In genomic region chr17:83135441-83136120, GRCm38 (mm10) we compare ENCODE assay signal across 17 mouse cellular contexts.
DNase-seq lines count a peak whose midpoint lies in the region; ATAC-seq lines count a peak whose summit lies in the region.
"Had no signal": no experiment of that assay in that cellular context is flagged by ENCODE, and none has a peak within 500 bp of the region (broad histone marks: within the 10 kb centered on the region; RNA-seq: fewer than 3 reads in every experiment).

No protein-coding gene starts in this region.

- H3K9ac ChIP-seq in forebrain, embryonic 13.5 days: no peak overlapping the region
- no peak overlapping the region for H3K9ac ChIP-seq in kidney, embryonic 15.5 days
- H3K9ac ChIP-seq in midbrain, embryonic 15.5 days: no peak overlapping the region
- H3K9ac ChIP-seq in midbrain, embryonic 11.5 days (ENCODE audit: low read length): no peak overlapping the region
- H3K9ac ChIP-seq: embryonic facial prominence, embryonic 15.5 days; liver, embryonic 12.5 days had no signal

- no peak for DNase-seq in forebrain, embryonic 10.5 days (ENCODE audit: extremely low spot score, low spot score)
- DNase-seq in kidney, adult 8-10 months: no peak
- no peak for DNase-seq in midbrain, embryonic 11.5 days (ENCODE audit: low spot score, missing footprints)
- peak; percentile 42 for DNase-seq in yolk sac, embryonic 10.5 days (ENCODE audit: low spot score)
- DNase-seq in left cerebral cortex, adult 11 months (ENCODE audit: low spot score): no peak
- DNase-seq: adrenal gland, postnatal 14 days; cerebellum, adult 8-10 months; heart, postnatal 10 days; retina, postnatal 1 day had no signal

- 0 out of 2 replicates have a peak overlapping the region, but pooled peaks have one; percentile 40 for H3K27ac ChIP-seq in forebrain, embryonic 10.5 days
- H3K27ac ChIP-seq in forebrain, embryonic 13.5 days: no peak overlapping the region
- peak overlapping the region; percentile 68 for H3K27ac ChIP-seq in kidney, embryonic 15.5 days
- H3K27ac ChIP-seq in midbrain, embryonic 15.5 days: peak overlapping the region; percentile 22; the same call in 1 of the 2 replicates
- no peak overlapping the region for H3K27ac ChIP-seq in midbrain, embryonic 11.5 days (ENCODE audit: low read depth, low read length)
- H3K27ac ChIP-seq: embryonic facial prominence, embryonic 15.5 days; liver, embryonic 12.5 days had no signal

- H3K9me3 ChIP-seq in forebrain, embryonic 10.5 days: 0 out of 2 replicates have a peak, but pooled peaks cover 2% of the 10 kb centered on the region
- H3K9me3 ChIP-seq in forebrain, embryonic 13.5 days (replicated peaks): no peaks in the 10 kb centered on the region
- no peaks in the 10 kb centered on the region for H3K9me3 ChIP-seq in kidney, embryonic 15.5 days (replicated peaks)
- no peaks in the 10 kb centered on the region for H3K9me3 ChIP-seq in midbrain, embryonic 15.5 days
- H3K9me3 ChIP-seq in midbrain, embryonic 11.5 days (ENCODE audit: control insufficient read depth, low read length): no peaks in the 10 kb centered on the region
- H3K9me3 ChIP-seq: embryonic facial prominence, embryonic 15.5 days; liver, embryonic 12.5 days had no signal

- no peak overlapping the region for H3K4me3 ChIP-seq in forebrain, embryonic 10.5 days
- H3K4me3 ChIP-seq in forebrain, embryonic 13.5 days: no peak overlapping the region
- no peak overlapping the region for H3K4me3 ChIP-seq in kidney, embryonic 15.5 days (replicated peaks)
- no peak overlapping the region for H3K4me3 ChIP-seq in midbrain, embryonic 15.5 days
- no peak overlapping the region for H3K4me3 ChIP-seq in midbrain, embryonic 11.5 days (ENCODE audit: low read depth, low read length)
- H3K4me3 ChIP-seq: embryonic facial prominence, embryonic 15.5 days; liver, embryonic 12.5 days had no signal

- H3K4me1 ChIP-seq in forebrain, embryonic 10.5 days: peaks cover 49% of the 10 kb centered on the region
- H3K4me1 ChIP-seq in forebrain, embryonic 13.5 days: peaks cover 16% of the 10 kb centered on the region
- peaks cover 58% of the 10 kb centered on the region for H3K4me1 ChIP-seq in kidney, embryonic 15.5 days
- peaks cover 31% of the 10 kb centered on the region for H3K4me1 ChIP-seq in midbrain, embryonic 15.5 days
- no peaks in the 10 kb centered on the region for H3K4me1 ChIP-seq in midbrain, embryonic 11.5 days (ENCODE audit: control insufficient read depth, insufficient read depth, low read length)
- H3K4me1 ChIP-seq: liver, embryonic 12.5 days had no signal

- 72% methylated on average over 6 of the region's 6 CpGs for WGBS in forebrain, embryonic 10.5 days
- 74% methylated on average over 6 of the region's 6 CpGs for WGBS in forebrain, embryonic 13.5 days
- WGBS in kidney, embryonic 15.5 days: 31% methylated on average over 6 of the region's 6 CpGs
- WGBS in midbrain, embryonic 15.5 days: 63% methylated on average over 6 of the region's 6 CpGs
- 68% methylated on average over 6 of the region's 6 CpGs for WGBS in midbrain, embryonic 11.5 days

- ATAC-seq in forebrain, embryonic 13.5 days: no peak
- ATAC-seq in kidney, embryonic 15.5 days (replicated peaks; ENCODE audit: low FRiP score): peak; percentile 60; the same call in 1 of the 2 replicates
- ATAC-seq in midbrain, embryonic 15.5 days (replicated peaks): peak; percentile 18; the same call in 1 of the 2 replicates
- no peak for ATAC-seq in midbrain, embryonic 11.5 days (ENCODE audit: low FRiP score)
- ATAC-seq: forebrain, embryonic 14.5 days; liver, embryonic 12.5 days; lung, postnatal 0 days had no signal

- no peak overlapping the region for H3K4me2 ChIP-seq in forebrain, embryonic 13.5 days
- no peak overlapping the region for H3K4me2 ChIP-seq in kidney, embryonic 15.5 days
- no peak overlapping the region for H3K4me2 ChIP-seq in midbrain, embryonic 15.5 days
- H3K4me2 ChIP-seq in midbrain, embryonic 11.5 days: no peak overlapping the region
- H3K4me2 ChIP-seq: embryonic facial prominence, embryonic 15.5 days; liver, embryonic 12.5 days had no signal

- no peaks in the 10 kb centered on the region for H3K36me3 ChIP-seq in forebrain, embryonic 10.5 days (replicated peaks)
- no peaks in the 10 kb centered on the region for H3K36me3 ChIP-seq in forebrain, embryonic 13.5 days (ENCODE audit: poor library complexity, severe bottlenecking)
- H3K36me3 ChIP-seq in kidney, embryonic 15.5 days: no peaks in the 10 kb centered on the region
- H3K36me3 ChIP-seq in midbrain, embryonic 15.5 days (replicated peaks): no peaks in the 10 kb centered on the region
- no peaks in the 10 kb centered on the region for H3K36me3 ChIP-seq in midbrain, embryonic 11.5 days (ENCODE audit: control insufficient read depth, insufficient read depth, low read length)
- H3K36me3 ChIP-seq: embryonic facial prominence, embryonic 15.5 days; liver, embryonic 12.5 days had no signal

- peaks cover 34% of the 10 kb centered on the region for H3K27me3 ChIP-seq in forebrain, embryonic 10.5 days (ENCODE audit: poor library complexity, severe bottlenecking)
- H3K27me3 ChIP-seq in forebrain, embryonic 13.5 days: no peaks in the 10 kb centered on the region
- H3K27me3 ChIP-seq in kidney, embryonic 15.5 days: no peaks in the 10 kb centered on the region
- H3K27me3 ChIP-seq in midbrain, embryonic 15.5 days (replicated peaks): no peaks in the 10 kb centered on the region
- H3K27me3 ChIP-seq in midbrain, embryonic 11.5 days (ENCODE audit: control insufficient read depth, insufficient read depth, low read length): no peaks in the 10 kb centered on the region
- H3K27me3 ChIP-seq: CH12.LX; liver, embryonic 12.5 days had no signal

Comparison
In these comparisons a context has a peak if more than half of its experiments do, and no peak if none do; other contexts are left out.
1. H3K27ac ChIP-seq: peak in forebrain, embryonic 10.5 days (single experiment), kidney, embryonic 15.5 days (single experiment) and midbrain, embryonic 15.5 days (single experiment); none in forebrain, embryonic 13.5 days (single experiment) and midbrain, embryonic 11.5 days (single experiment).
2. ATAC-seq: peak in kidney, embryonic 15.5 days (single experiment) and midbrain, embryonic 15.5 days (single experiment); none in forebrain, embryonic 13.5 days (single experiment) and midbrain, embryonic 11.5 days (single experiment).